Mouse (Mus musculus) stomach, postnatal 0 days (tissue): ENCODE data around the gene Kctd12.

Experiments used
- CTCF ChIP-seq: IDR thresholded peaks from 2 replicates; pipeline ENCODE4 v1.5.1; 2016; ENCODE audit warnings: antibody characterized with exemption, low read depth, mild to moderate bottlenecking, moderate library complexity
- EP300 ChIP-seq: optimal IDR thresholded peaks from 2 replicates; pipeline ENCODE3; 2016; ENCODE audit warnings: antibody characterized with exemption

- peak; percentile 71 for TF ChIP-seq CTCF
- TF ChIP-seq EP300, result peak; percentile 44
Measured at GRCm38 (mm10) chr14:102982627-102983540, at the start of gene Kctd12.
